Mouse (Mus musculus): ENCODE data around the gene Wbp1l. TPM values are rescaled to one million over a fixed set of nuclear protein-coding genes. Genes with fewer than 3 reads are reported as not detected.

Wbp1l gene
- polyA plus RNA-seq, 1 experiment from 2014 or later: 33.8 TPM

DNA sequence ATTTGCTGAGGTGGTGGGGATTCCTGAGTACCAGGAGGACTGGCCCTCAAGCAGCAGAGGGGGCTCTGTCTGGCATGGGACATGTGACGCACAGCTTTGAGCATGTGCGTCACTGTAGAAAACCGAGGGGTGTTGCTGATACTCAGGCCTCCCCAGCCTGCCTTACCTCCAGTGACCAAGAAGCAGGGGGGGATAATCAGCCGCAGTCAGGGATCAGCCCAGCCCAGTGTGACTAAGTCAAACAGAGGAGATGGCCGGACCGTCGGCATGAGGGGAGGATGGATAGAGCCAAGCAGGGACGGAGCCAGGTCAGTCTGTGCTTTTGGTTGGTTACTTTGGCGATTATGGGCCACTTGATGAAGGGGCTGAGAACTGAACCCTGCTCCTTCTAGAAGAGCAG is 32.8 kb downstream of the Wbp1l start:
- DNase-seq (no peak), ATAC-seq (ENCODE audit: low FRiP score, low TSS enrichment) (no peak)
- H3K4me2 ChIP-seq (ENCODE audit: low read length): no peak overlapping the region
- H3K4me1 ChIP-seq (ENCODE audit: control insufficient read depth, insufficient read depth, low read length): 0 out of 2 replicates have a peak, but pooled peaks cover 4% of the 10 kb centered on the region
- no peak overlapping the region for H3K4me3 ChIP-seq (replicated peaks; ENCODE audit: low read depth, low read length)
- 65% methylated on average over 9 of the region's 9 CpGs for WGBS
- H3K27ac ChIP-seq (replicated peaks; ENCODE audit: low read depth, low read length): no peak overlapping the region
- H3K9me3 ChIP-seq (ENCODE audit: control insufficient read depth, low read length): no peaks in the 10 kb centered on the region
- no peak overlapping the region for H3K9ac ChIP-seq (replicated peaks; ENCODE audit: low read length)
- H3K27me3 ChIP-seq (ENCODE audit: control insufficient read depth, insufficient read depth, low read length): no peaks in the 10 kb centered on the region
- 0 out of 2 replicates have a peak, but pooled peaks cover 3% of the 10 kb centered on the region for H3K36me3 ChIP-seq (ENCODE audit: control insufficient read depth, insufficient read depth, low read length)

DNA sequence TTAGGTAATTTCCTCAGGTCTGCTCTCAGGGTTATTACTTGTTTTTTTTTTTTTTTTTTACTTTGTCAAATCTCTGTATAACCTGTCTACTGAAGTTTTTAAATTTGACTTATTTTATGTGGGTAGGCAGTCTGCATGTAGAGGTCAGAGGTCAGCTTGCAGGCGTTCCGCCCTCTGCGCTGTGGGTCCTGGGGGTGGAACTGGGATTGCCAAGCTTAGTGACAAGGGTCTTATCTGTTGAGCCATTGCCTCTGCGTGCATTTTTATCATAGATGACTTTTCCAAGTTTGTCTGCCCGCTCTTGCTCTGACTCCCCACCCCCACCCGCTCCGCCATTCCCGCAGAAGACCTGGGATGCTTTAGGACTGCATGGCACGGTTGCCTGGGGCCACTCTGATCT is 36.9 kb downstream of the Wbp1l start:
- Histone ChIP-seq H3K27me3 (ENCODE audit: control insufficient read depth, insufficient read depth, low read length) (no peaks in the 10 kb centered on the region), H3K4me3 (replicated peaks; ENCODE audit: low read depth, low read length) (no peak overlapping the region), H3K9me3 (ENCODE audit: control insufficient read depth, low read length) (no peaks in the 10 kb centered on the region), H3K36me3 (ENCODE audit: control insufficient read depth, insufficient read depth, low read length) (0 out of 2 replicates have a peak, but pooled peaks cover 5% of the 10 kb centered on the region), H3K4me2 (ENCODE audit: low read length) (no peak overlapping the region), H3K9ac (replicated peaks; ENCODE audit: low read length) (no peak overlapping the region), H3K27ac (replicated peaks; ENCODE audit: low read depth, low read length) (no peak overlapping the region), H3K4me1 (ENCODE audit: control insufficient read depth, insufficient read depth, low read length) (0 out of 2 replicates have a peak, but pooled peaks cover 4% of the 10 kb centered on the region)
- DNase-seq (no peak), ATAC-seq (ENCODE audit: low FRiP score, low TSS enrichment) (no peak)
- 53% methylated on average over 9 of the region's 9 CpGs for WGBS

DNA sequence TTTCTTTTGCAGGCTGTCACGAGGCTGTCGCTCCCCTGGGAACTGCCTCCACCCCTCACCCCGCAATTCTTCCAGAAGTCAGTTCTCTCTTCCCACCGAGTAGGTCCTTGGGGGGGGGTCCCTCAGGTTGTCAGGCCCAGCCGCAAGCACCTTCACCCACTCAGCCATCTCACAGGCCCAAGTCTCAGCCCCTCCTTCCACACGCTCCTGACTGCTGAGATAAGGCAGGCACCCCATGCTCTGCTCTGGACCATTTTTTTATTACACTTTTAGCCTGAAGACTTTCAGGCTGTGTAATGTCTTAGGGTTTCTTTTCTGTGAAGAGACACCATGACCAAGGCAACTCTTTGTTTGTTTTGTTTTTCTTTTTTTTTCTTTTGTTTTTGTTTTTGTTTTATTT is 38.7 kb downstream of the Wbp1l start:
- 0 out of 2 replicates have a peak, but pooled peaks cover 7% of the 10 kb centered on the region for H3K4me1 ChIP-seq (ENCODE audit: control insufficient read depth, insufficient read depth, low read length)
- 0 out of 2 replicates have a peak overlapping the region, but pooled peaks have one; percentile 26 for H3K27ac ChIP-seq (replicated peaks; ENCODE audit: low read depth, low read length)
- 73% methylated on average over 6 of the region's 6 CpGs for WGBS
- no peaks in the 10 kb centered on the region for H3K9me3 ChIP-seq (ENCODE audit: control insufficient read depth, low read length)
- ATAC-seq (ENCODE audit: low FRiP score, low TSS enrichment): no peak
- H3K4me2 ChIP-seq (ENCODE audit: low read length): no peak overlapping the region
- no peaks in the 10 kb centered on the region for H3K27me3 ChIP-seq (ENCODE audit: control insufficient read depth, insufficient read depth, low read length)
- H3K36me3 ChIP-seq (ENCODE audit: control insufficient read depth, insufficient read depth, low read length): 0 out of 2 replicates have a peak, but pooled peaks cover 5% of the 10 kb centered on the region
- H3K4me3 ChIP-seq (replicated peaks; ENCODE audit: low read depth, low read length): no peak overlapping the region
- no peak for DNase-seq
- H3K9ac ChIP-seq (replicated peaks; ENCODE audit: low read length): no peak overlapping the region

DNA sequence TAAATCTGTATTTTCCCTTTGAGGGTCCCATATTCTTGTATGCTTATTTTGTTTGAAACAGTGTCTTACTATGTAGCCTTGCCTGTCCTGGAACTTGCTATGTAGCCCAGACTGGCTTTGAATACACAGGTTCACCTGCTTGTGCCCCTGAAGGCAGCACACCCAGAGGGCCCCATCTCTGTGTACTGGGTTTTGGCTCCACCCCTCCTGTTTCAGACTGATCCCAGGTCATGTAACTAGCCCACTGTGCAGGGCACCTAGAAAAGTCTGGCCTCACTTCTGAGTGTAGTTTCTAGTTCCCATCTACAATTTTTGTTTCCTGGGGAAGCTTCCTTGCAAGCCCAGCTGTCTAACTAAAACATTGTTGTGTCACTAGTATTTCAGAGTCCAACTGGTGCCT is 40.2 kb downstream of the Wbp1l start:
- Histone ChIP-seq H3K9me3 (ENCODE audit: control insufficient read depth, low read length) (no peaks in the 10 kb centered on the region), H3K9ac (replicated peaks; ENCODE audit: low read length) (no peak overlapping the region), H3K4me1 (ENCODE audit: control insufficient read depth, insufficient read depth, low read length) (peaks cover 13% of the 10 kb centered on the region; the same call in 1 of the 2 replicates), H3K4me3 (replicated peaks; ENCODE audit: low read depth, low read length) (no peak overlapping the region), H3K27me3 (ENCODE audit: control insufficient read depth, insufficient read depth, low read length) (no peaks in the 10 kb centered on the region), H3K36me3 (ENCODE audit: control insufficient read depth, insufficient read depth, low read length) (0 out of 2 replicates have a peak, but pooled peaks cover 5% of the 10 kb centered on the region), H3K4me2 (ENCODE audit: low read length) (no peak overlapping the region), H3K27ac (replicated peaks; ENCODE audit: low read depth, low read length) (no peak overlapping the region)
- ATAC-seq (ENCODE audit: low FRiP score, low TSS enrichment) (no peak), DNase-seq (no peak)

DNA sequence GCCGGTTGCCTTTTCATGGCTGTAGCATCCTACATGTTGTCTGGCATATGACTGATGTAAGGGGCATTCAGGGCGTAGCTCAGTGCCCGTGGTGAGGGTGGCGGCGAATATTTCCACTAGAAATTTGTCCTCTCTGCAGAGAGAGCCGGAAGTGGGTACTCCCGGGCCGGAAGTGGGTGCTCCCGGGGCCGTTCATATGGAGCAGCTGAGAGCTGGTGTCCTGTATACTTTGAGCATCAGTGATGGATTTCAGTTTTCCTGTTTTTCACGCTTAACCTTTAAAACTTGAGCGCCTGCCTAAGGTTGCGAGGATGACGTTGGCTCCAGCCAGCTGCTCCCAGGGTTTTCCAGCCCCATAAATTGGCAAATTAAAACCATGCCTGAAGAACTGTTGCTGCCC is 40.6 kb downstream of the Wbp1l start:
- DNase-seq: no peak
- H3K4me2 ChIP-seq (ENCODE audit: low read length): no peak overlapping the region
- no peak overlapping the region for H3K27ac ChIP-seq (replicated peaks; ENCODE audit: low read depth, low read length)
- H3K36me3 ChIP-seq (ENCODE audit: control insufficient read depth, insufficient read depth, low read length): 0 out of 2 replicates have a peak, but pooled peaks cover 6% of the 10 kb centered on the region
- H3K9me3 ChIP-seq (ENCODE audit: control insufficient read depth, low read length): no peaks in the 10 kb centered on the region
- no peak for ATAC-seq (ENCODE audit: low FRiP score, low TSS enrichment)
- WGBS: 95% methylated on average over 14 of the region's 14 CpGs
- no peak overlapping the region for H3K4me3 ChIP-seq (replicated peaks; ENCODE audit: low read depth, low read length)
- H3K27me3 ChIP-seq (ENCODE audit: control insufficient read depth, insufficient read depth, low read length): no peaks in the 10 kb centered on the region
- peaks cover 16% of the 10 kb centered on the region for H3K4me1 ChIP-seq (ENCODE audit: control insufficient read depth, insufficient read depth, low read length)
- H3K9ac ChIP-seq (replicated peaks; ENCODE audit: low read length): no peak overlapping the region

DNA sequence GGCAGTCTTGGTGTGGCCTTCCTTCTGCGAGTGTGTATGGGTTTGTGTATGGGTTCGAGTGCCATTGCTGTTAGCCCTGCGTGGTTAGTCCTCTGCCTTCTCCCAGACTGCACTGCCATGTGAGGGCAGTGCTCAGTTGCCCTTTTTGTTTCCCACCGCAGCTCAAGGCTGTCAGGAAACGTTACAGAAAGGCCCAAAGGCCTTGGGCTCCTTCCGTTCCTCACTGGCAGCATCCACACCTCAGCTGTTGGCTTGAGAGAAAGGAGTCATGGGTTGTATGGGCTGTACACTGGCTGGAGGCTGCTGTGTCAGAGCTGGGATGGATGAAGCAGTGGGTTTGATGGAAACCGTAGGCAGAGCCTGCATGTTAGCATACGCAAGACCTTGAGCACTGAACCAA is 41.9 kb downstream of the Wbp1l start:
- Histone ChIP-seq H3K4me2 (ENCODE audit: low read length) (no peak overlapping the region), H3K27ac (replicated peaks; ENCODE audit: low read depth, low read length) (peak overlapping the region; percentile 60; the same call in 1 of the 2 replicates), H3K27me3 (ENCODE audit: control insufficient read depth, insufficient read depth, low read length) (no peaks in the 10 kb centered on the region), H3K36me3 (ENCODE audit: control insufficient read depth, insufficient read depth, low read length) (peaks cover 13% of the 10 kb centered on the region; the same call in 1 of the 2 replicates), H3K9me3 (ENCODE audit: control insufficient read depth, low read length) (no peaks in the 10 kb centered on the region), H3K4me3 (replicated peaks; ENCODE audit: low read depth, low read length) (no peak overlapping the region), H3K9ac (replicated peaks; ENCODE audit: low read length) (no peak overlapping the region), H3K4me1 (ENCODE audit: control insufficient read depth, insufficient read depth, low read length) (peaks cover 23% of the 10 kb centered on the region)
- ATAC-seq (ENCODE audit: low FRiP score, low TSS enrichment) (no peak), DNase-seq (no peak)
- 93% methylated on average over 8 of the region's 8 CpGs for WGBS

DNA sequence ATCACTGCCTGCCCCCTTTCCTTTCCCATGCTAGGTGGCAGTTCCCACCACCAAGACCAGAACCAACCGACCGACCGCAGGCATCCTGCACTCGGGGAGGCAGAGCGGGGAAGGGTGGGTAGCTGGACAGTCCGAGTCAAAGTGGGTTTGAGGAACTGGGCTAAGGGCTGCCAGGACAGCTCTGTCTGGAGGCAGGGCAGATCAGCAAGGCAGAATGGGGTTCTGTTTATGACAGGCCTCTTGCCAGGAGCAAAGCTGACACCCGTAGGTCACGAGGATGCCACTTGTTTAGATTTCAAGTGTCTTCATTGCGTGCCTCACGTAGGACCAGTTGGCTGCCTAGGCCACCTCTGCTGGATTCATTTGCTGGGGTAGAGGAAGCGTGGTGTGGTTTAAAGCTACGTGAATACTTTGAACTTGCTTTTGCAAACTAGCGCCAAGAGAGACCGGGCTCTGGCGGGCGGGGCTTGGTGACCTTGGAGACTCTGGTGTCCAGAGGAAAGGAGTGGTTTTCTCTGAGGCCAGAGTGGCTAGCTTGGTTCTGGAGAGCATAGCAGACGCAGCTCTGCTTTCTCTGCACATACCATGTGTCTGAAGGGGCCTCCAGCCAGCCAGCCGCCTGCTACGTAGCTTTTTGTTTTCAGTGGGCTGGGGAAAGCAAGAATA is 42.7 kb downstream of the Wbp1l start:
- Histone ChIP-seq H3K9me3 (ENCODE audit: control insufficient read depth, low read length) (no peaks in the 10 kb centered on the region), H3K4me2 (ENCODE audit: low read length) (no peak overlapping the region), H3K4me1 (ENCODE audit: control insufficient read depth, insufficient read depth, low read length) (peaks cover 20% of the 10 kb centered on the region), H3K27ac (replicated peaks; ENCODE audit: low read depth, low read length) (peak overlapping the region; percentile 60), H3K9ac (replicated peaks; ENCODE audit: low read length) (no peak overlapping the region), H3K36me3 (ENCODE audit: control insufficient read depth, insufficient read depth, low read length) (peaks cover 18% of the 10 kb centered on the region), H3K27me3 (ENCODE audit: control insufficient read depth, insufficient read depth, low read length) (no peaks in the 10 kb centered on the region), H3K4me3 (replicated peaks; ENCODE audit: low read depth, low read length) (no peak overlapping the region)
- ATAC-seq (ENCODE audit: low FRiP score, low TSS enrichment): no peak
- WGBS: 69% methylated on average over 19 of the region's 19 CpGs
- peak; percentile 39 for DNase-seq

GRCm38 (mm10) chr19:46642136-46642753 is 43.4 kb downstream of the Wbp1l start:
- no peak for ATAC-seq (ENCODE audit: low FRiP score, low TSS enrichment)
- Histone ChIP-seq H3K27me3 (ENCODE audit: control insufficient read depth, insufficient read depth, low read length) (no peaks in the 10 kb centered on the region), H3K36me3 (ENCODE audit: control insufficient read depth, insufficient read depth, low read length) (peaks cover 20% of the 10 kb centered on the region), H3K9me3 (ENCODE audit: control insufficient read depth, low read length) (no peaks in the 10 kb centered on the region), H3K9ac (replicated peaks; ENCODE audit: low read length) (no peak overlapping the region), H3K4me1 (ENCODE audit: control insufficient read depth, insufficient read depth, low read length) (peaks cover 20% of the 10 kb centered on the region), H3K27ac (replicated peaks; ENCODE audit: low read depth, low read length) (peak overlapping the region; percentile 60), H3K4me3 (replicated peaks; ENCODE audit: low read depth, low read length) (no peak overlapping the region), H3K4me2 (ENCODE audit: low read length) (no peak overlapping the region)
- DNase-seq: no peak
- WGBS: 69% methylated on average over 22 of the region's 22 CpGs

- no peak overlapping the region for H3K9ac ChIP-seq (replicated peaks; ENCODE audit: low read length)
- H3K9me3 ChIP-seq (ENCODE audit: control insufficient read depth, low read length): no peaks in the 10 kb centered on the region
- DNase-seq (no peak), ATAC-seq (ENCODE audit: low FRiP score, low TSS enrichment) (no peak)
- H3K36me3 ChIP-seq (ENCODE audit: control insufficient read depth, insufficient read depth, low read length): peaks cover 20% of the 10 kb centered on the region
- H3K4me2 ChIP-seq (ENCODE audit: low read length): no peak overlapping the region
- no peaks in the 10 kb centered on the region for H3K27me3 ChIP-seq (ENCODE audit: control insufficient read depth, insufficient read depth, low read length)
- no peak overlapping the region for H3K4me3 ChIP-seq (replicated peaks; ENCODE audit: low read depth, low read length)
- H3K27ac ChIP-seq (replicated peaks; ENCODE audit: low read depth, low read length): no peak overlapping the region
- 83% methylated on average over 5 of the region's 5 CpGs for WGBS
- H3K4me1 ChIP-seq (ENCODE audit: control insufficient read depth, insufficient read depth, low read length): peaks cover 20% of the 10 kb centered on the region
Measured at GRCm38 (mm10) chr19:46643236-46643635, 44.4 kb downstream of the Wbp1l start.

Measured in midbrain, embryonic 14.5 days (tissue).